Mouse (Mus musculus): ENCODE measurements around the gene Gm17359. TPM values are rescaled to one million over a fixed set of nuclear protein-coding genes. Genes with fewer than 3 reads are reported as not detected.
A peak's percentile ranks its signal among the peaks of the same experiment; 100 is the strongest.

Gene Gm17359
- not detected for total RNA-seq (2021)
- long read RNA-seq, experiment 1, result 0 reads
- long read RNA-seq, experiment 2, result 0 reads

- no peak for DNase-seq (ENCODE audit: low spot score)
Observed at GRCm38 (mm10) chr3:79336044-79336766, at the start of gene Gm17359. Gm17359 (plus strand) TSS chr3:79336661.

GRCm38 (mm10) chr3:79287108-79287576, 49.3 kb upstream of the Gm17359 start:
- DNase-seq (ENCODE audit: low spot score), result peak; percentile 94

GRCm38 (mm10) chr3:79287699-79288458, 48.6 kb upstream of the Gm17359 start:
- no peak for DNase-seq (ENCODE audit: low spot score)

DNA sequence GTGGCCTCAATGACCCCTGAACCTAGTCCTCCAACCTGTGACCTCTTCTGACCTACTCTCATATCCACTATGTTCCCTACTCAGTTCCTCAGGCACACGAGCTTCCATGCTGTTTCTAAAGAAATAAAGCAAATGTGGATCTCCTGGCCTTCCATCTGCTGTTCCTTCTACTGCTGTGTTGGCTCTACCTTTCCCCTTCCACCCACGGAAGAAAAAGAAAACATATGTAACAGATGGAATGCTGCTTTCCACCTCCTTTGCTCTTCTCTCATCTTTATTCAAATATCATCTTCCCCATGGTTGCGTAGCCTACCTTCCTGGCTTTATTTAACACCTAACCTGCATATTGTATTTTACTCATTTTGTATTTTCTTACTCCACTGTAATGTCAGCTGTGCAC, 47.4 kb upstream of the Gm17359 start:
- no peak for DNase-seq (ENCODE audit: low spot score)

- DNase-seq (ENCODE audit: low spot score), result no peak
Observed at GRCm38 (mm10) chr3:79293023-79293422, 43.4 kb upstream of the Gm17359 start.

GRCm38 (mm10) chr3:79294701-79295100, 41.8 kb upstream of the Gm17359 start:
- DNase-seq (ENCODE audit: low spot score), result no peak

DNA sequence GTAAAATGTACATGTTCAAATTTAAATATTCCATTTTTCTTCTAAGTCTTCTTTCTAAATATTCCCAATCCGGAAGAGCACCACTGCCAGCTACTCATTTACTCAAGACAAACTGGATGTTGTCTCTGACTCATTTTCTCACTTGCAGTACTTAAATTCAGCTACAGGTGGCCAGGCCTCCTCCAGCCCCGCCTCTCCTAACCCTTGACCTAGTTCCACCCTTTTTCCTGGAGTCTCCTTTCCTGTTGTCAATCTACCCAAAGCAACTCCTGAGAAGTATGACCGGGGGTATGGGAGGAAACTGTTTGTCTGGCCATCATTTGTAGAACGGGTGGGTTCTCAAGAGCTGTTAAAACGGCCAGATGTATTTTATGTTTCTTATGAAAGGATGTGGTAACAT, 40.4 kb upstream of the Gm17359 start:
- DNase-seq (ENCODE audit: low spot score), result no peak

DNA sequence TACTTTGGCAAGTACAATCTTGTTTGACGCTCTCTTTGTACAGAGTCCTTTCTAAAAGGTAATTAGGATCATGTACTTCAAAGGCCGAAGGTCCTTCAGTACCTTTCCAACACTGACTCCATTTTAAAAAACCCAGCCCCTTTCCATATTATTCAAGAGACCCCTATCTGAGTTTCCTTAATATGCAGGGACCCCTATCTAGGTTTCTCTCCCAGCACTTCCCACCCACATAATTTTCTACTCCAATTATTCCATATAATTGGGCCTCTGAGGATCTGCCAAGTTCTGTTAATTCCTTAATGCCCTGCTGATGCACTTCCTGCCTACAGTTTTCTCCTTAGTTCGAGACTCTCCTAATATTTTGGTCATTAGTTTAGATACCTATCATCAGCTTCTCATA, 39.9 kb upstream of the Gm17359 start:
- no peak for DNase-seq (ENCODE audit: low spot score)

GRCm38 (mm10) chr3:79297281-79297680, 39.2 kb upstream of the Gm17359 start:
- DNase-seq (ENCODE audit: low spot score), result no peak

DNA sequence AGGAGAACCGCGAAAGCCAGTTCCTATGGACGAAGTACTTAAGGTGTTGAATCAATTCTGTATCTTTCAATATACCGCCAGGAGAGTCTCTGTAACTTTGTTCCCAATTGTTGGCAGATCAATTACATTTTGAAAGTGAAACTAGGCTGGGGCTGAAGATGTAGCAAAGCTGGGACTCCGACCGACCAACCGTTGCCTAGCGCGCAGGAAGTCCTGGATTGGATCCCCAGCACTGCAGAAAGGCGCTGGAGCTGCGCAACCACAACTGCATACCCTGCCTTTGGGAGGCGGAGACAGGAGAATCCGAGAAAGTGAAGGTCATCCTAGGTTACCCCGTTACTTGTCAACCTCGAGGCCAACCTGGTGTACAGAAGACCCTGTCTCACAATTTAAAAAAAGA, 37.1 kb upstream of the Gm17359 start:
- DNase-seq (ENCODE audit: low spot score), result peak; percentile 9

DNA sequence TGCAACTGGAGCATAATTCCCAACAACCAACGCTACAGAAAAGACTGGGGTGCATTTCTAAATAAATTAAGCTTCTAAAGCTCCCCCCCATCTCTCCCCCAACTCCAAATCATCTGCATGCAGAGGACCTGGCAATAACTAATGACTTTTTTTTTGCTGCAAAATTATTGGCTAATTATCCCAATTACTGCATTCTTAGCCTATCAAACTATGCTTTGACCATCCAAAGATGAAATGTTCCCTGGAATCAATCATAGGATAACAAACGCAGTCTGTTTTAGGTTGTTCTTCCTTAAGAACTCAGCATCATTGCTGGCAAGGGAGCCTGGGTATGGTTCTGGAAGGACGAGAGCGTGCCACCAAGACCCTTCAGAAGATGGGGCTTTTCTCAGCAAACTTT, 27.9 kb upstream of the Gm17359 start:
- DNase-seq (ENCODE audit: low spot score), result no peak

DNA sequence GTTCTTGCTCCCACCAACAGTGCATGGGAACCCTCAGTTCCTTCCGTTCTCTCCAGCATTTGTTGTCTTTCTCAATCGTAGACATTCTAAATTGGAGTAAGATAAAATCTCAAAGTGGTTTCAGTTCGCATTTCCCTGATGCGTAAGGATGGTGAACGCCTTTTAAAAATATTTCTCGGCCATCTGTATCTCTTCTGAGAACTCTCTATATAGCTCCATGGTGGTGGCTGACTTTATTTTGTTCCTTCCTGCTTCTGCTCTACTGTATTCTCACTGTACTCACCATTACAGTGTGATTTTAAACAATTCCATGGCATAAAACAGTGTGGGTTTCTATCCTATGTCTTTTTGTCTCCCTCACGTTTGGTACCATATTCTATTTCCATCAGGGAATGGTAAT, 26.3 kb upstream of the Gm17359 start:
- no peak for DNase-seq (ENCODE audit: low spot score)

GRCm38 (mm10) chr3:79311895-79312294, 24.6 kb upstream of the Gm17359 start:
- no peak for DNase-seq (ENCODE audit: low spot score)

DNA sequence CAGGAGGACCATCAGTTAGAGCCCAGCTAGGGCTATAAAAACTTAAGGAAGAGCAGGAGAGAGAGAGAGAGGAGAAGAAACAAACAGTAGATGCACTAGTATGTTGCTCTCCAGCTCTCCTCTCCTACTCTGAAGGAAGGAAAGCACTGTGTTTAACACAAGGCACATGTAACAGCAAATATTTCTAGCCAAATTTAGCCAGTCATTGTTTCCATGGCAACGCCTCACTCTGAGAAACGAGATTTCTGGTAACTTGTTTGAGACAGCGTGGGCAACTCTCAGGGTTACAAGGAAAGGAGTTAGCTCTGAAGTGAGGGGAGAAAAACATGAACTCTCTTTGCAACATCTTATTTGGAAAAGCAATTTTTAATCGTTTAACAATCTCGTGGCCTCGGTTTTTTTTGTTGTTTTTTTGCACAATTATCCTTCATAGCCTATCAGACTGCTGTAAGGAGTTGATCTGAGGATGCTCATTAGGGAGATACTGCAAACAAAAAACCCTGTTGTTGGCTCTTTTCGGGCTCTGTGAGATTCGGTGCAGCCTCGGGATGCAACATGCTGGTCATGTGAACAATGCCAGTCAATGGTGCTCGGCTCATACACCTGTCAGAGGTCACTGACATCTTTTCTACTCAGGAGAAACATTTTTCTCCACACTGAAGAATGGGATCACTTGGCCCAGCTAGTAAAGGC, 22.3 kb upstream of the Gm17359 start:
- DNase-seq (ENCODE audit: low spot score), result no peak

DNA sequence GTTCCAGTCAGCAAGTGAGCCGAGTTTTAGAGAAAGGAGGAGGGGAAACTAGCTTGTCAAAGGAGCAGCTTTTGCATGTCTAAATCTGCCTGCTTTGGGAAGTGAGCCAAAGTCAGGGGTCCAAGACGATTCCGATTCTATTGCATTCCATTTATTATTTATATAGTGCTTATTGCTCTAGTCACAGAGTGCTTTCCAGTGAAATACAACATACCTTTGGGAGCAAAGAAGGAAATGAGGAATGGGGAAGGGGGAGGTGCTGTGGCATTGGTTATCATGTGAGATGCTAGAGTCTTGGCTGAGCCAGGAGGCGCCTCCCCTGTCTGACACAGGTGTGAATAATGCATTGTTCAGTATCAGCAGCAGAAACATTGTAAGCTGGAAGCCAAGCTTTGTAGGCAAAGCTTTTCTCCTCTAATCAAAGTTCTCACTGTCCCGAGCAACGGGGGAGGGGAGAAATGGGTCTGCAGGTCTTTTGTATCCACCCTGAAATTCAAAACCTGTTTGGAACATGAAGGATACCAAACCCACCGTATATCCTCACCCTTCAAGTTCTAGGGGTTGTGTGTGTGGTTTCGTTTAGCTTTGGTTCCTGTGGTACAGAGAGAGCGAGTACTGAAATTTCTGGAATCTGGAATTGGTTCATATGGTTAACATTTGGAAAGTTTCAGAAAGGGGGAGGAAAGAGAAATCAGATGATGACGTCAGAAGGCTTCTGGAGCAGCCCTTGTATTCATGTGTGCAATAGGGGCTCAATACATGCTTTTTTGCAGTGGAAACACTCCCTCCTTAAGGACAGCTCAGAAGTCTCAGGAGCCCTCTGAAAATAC, 11.5 kb upstream of the Gm17359 start:
- no peak for DNase-seq (ENCODE audit: low spot score)

DNA sequence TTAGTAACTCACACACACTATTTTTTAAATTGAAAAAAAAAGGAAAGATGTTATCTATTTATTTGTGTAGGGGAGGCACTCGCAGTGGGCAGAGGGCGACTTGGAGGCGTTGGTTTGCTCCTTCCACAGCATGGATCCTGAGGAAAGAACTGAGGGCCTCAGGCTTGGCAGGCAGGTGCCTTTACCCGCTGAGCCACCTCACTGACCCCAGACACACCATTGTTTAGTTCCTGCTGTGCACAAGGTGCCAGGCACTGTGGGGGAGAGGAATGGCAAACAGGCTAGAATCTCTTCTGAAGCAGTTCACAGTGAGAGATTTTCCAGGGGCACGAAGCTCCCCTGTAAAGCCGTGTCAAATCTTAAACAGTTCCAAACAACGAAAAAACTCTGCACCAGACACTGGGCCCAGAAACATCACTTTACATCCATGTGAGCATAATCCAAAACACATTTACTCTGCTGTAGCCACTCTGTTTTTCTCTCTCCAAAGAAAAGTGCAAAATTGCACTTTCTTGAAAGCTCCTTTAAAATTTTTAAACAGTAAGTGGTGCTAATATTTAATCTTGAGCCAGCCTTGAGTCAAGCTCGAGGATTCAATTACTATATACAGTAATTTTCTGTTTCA, 6.7 kb upstream of the Gm17359 start:
- DNase-seq (ENCODE audit: low spot score), result no peak

DNA sequence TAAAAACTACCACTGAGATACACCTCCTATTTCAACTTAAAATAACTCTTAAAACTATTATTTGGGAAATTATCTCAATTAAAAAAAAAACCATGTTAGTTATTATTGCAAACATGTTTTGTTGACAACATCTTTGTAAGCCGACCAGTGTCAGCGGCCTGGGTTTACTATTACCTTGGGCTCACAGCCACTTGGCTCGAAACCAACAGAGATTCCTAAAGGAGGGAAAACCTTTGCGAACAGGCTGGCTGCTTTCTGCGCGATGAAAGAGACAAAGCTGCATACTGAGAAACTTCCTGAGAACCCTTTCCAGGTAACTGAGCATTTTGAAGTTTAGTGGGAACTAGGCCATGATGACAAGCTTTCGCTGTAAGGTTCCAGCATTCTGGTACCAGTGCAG, 3.4 kb upstream of the Gm17359 start:
- DNase-seq (ENCODE audit: low spot score), result no peak

- no peak for DNase-seq (ENCODE audit: low spot score)
Observed at GRCm38 (mm10) chr3:79333643-79334200, 2.7 kb upstream of the Gm17359 start.

DNA sequence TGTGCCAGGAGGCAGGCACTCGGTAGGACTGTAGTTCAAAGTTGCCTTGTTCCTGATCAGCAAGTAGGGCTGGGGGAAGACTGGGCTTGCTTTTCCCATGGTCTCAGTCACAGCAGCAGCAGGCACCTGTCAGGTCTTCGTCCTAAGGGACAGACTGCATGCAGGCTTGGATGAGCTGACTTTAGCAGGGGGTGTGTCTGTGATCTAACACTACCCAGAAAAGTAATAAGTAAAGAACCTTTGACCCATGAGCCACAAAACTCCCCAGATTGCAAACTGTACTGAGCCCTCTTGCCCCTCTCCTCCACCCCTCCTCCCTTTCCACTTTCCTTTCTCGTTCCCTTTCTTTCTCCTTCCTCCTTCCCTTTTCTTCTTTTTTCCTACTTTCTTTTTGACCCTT, 4.3 kb downstream of the Gm17359 start:
- no peak for DNase-seq (ENCODE audit: low spot score)

DNA sequence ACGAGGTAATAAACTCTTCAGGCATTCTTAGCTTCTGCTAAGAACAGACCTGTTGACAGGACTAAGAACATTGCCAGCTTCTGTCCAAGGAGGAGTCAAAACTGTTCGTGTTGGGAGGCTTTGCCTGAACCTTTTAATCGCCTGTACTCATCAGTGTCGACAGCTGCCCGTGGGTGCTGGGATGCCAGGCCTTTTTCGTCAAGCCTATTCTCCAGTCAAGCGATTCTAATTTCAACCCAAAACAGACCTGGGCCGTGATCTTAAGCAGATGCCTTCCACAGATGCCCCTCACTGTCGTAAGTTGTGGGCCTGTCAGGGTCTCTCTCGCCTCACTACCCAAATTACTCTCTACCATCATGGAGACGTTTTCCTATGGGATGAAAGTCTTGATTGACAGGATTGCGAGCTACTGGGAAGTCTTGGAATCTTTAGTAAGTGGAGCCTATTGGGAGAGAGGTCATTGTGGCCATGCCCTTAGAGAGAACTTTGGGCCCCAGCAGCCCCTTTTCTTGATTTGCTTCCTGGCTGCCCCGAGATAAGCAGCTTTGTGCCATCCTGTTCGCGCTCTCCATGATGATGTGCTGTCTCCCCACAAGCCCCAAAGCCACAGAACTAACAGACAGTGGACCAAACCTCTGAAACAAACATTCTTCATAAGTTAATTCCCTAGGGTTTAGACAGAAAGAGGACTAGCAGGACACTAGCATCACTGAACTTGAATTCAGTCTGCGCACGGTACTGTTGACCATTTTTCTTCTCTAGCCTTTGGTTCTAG, 6.7 kb downstream of the Gm17359 start:
- no peak for DNase-seq (ENCODE audit: low spot score)

Measured in gastrocnemius, adult 18-20 months (tissue).